Mouse (Mus musculus) brain, embryonic 14.5 days (tissue): Measurements from ENCODE around the gene Il20.
A peak's percentile ranks its signal among the peaks of the same experiment; 100 is the strongest.

ENCODE experiments used
- CTCF ChIP-seq: fragments of 200-500 bp; IDR thresholded peaks from 2 replicates; pipeline ENCODE4 v1.5.1; 2012; ENCODE audit warnings: inconsistent platforms, mild to moderate bottlenecking, moderate library complexity, borderline replicate concordance; ENCODE audit not compliant: insufficient read depth, insufficient read length; ENCODE audit errors: extremely low read depth
- POLR2A ChIP-seq: fragments of 200-500 bp; IDR thresholded peaks from 2 replicates; pipeline ENCODE4 v1.6.1; 2012; ENCODE audit warnings: mild to moderate bottlenecking, inconsistent platforms, borderline replicate concordance; ENCODE audit not compliant: poor library complexity, insufficient read depth, insufficient read length, severe bottlenecking; ENCODE audit errors: extremely low read depth

GRCm38 (mm10) chr1:130875139-130875538, 36.1 kb downstream of the Il20 start:
- TF ChIP-seq POLR2A (no peak), CTCF (peak; percentile 72; the same call in 1 of the 2 replicates)
